Mouse (Mus musculus) kidney, adult 2 months (tissue): ENCODE data around the gene Hddc3. TPM values are rescaled to one million over a fixed set of nuclear protein-coding genes. Genes with fewer than 3 reads are reported as not detected.

Experiments
- DNase-seq: peaks from one replicate; pipeline ENCODE4 v3.0.0; 2021
- H3K27ac ChIP-seq: fragments of 200-500 bp; 2 replicates; pipeline ENCODE4 v1.5.1; 2012; ENCODE audit warnings: low read depth, low read length, control low read depth, inconsistent platforms; ENCODE audit not compliant: insufficient read depth
- H3K27me3 ChIP-seq: fragments of 200-500 bp; replicated peaks from 2 replicates; pipeline ENCODE4 v1.6.1; 2012; ENCODE audit warnings: mild to moderate bottlenecking, moderate library complexity, low read length, inconsistent platforms; ENCODE audit not compliant: control insufficient read depth, insufficient read depth
- H3K36me3 ChIP-seq: fragments of 200-500 bp; 2 replicates; pipeline ENCODE4 v1.6.1; 2012; ENCODE audit warnings: mild to moderate bottlenecking, moderate library complexity, low read length, inconsistent platforms; ENCODE audit not compliant: control insufficient read depth, insufficient read depth
- H3K4me1 ChIP-seq: fragments of 200-500 bp; 2 replicates; pipeline ENCODE4 v1.6.1; 2011; ENCODE audit warnings: low read length; ENCODE audit not compliant: control insufficient read depth, insufficient read depth
- H3K4me3 ChIP-seq: fragments of 200-500 bp; 2 replicates; pipeline ENCODE4 v1.5.1; 2011; ENCODE audit warnings: mild to moderate bottlenecking, low read depth, low read length, control low read depth; ENCODE audit not compliant: insufficient read depth
- CTCF ChIP-seq: fragments of 200-500 bp; conservative IDR thresholded peaks from 2 replicates; pipeline ENCODE4 v1.5.1; 2011; ENCODE audit warnings: low read depth, mild to moderate bottlenecking, control low read depth, low read length, moderate library complexity, mixed read lengths; ENCODE audit not compliant: insufficient read depth, insufficient read length
- POLR2A ChIP-seq: fragments of 200-500 bp; IDR thresholded peaks from one replicate; pipeline ENCODE4 v1.6.1; 2011; ENCODE audit warnings: low read depth, low read length, control low read depth
- WGBS: fragments of 180-500 bp; shearing (Covaris S2); methylation state at CpG from one replicate; pipeline ENCODE4 v1.1.7; 2018; 5-methylcytosine and 5-hydroxymethylcytosine counted together
- polyA plus RNA-seq: library from polyadenylated mRNA; depleted of rRNA; stranded (reverse); fragments of >200 nt; gene quantifications from 2 replicates; pipeline ENCODE4 v1.2.3, GENCODE M21; 2012; rRNA removed

The Hddc3 gene
- polyA plus RNA-seq, 1 experiment = 86.4 TPM

- H3K4me3 ChIP-seq = no peak overlapping the region
- WGBS = 96% methylated on average over 9 of the region's 9 CpGs
- peaks cover 20% of the 10 kb centered on the region for H3K4me1 ChIP-seq
- no peak for DNase-seq
- no peaks in the 10 kb centered on the region for H3K27me3 ChIP-seq
- no peak overlapping the region for H3K27ac ChIP-seq
- TF ChIP-seq CTCF = no peak
- no peak for TF ChIP-seq POLR2A
- H3K36me3 ChIP-seq = peaks cover 12% of the 10 kb centered on the region
These were observed 55.1 kb downstream of the Hddc3 start for GRCm38 (mm10) chr7:80397986-80398385.

GRCm38 (mm10) chr7:80398654-80399444 lies 55.9 kb downstream of the Hddc3 start:
- TF ChIP-seq CTCF (0 out of 2 replicates have a peak, but pooled peaks have one; percentile 5), POLR2A (no peak)
- 68% methylated on average over 9 of the region's 9 CpGs for WGBS
- H3K27ac ChIP-seq = no peak overlapping the region
- no peak overlapping the region for H3K4me3 ChIP-seq
- H3K4me1 ChIP-seq = peaks cover 20% of the 10 kb centered on the region
- no peaks in the 10 kb centered on the region for H3K27me3 ChIP-seq
- no peak for DNase-seq
- peaks cover 9% of the 10 kb centered on the region for H3K36me3 ChIP-seq

GRCm38 (mm10) chr7:80400099-80400498 lies 57.2 kb downstream of the Hddc3 start:
- TF ChIP-seq CTCF = peak; percentile 33; the same call in 1 of the 2 replicates
- TF ChIP-seq POLR2A = no peak
- H3K27ac ChIP-seq = peak overlapping the region; percentile 85
- H3K27me3 ChIP-seq = no peaks in the 10 kb centered on the region
- WGBS = 26% methylated on average over 5 of the region's 5 CpGs
- peaks cover 20% of the 10 kb centered on the region for H3K4me1 ChIP-seq
- DNase-seq = peak; percentile 92
- H3K4me3 ChIP-seq = peak overlapping the region; percentile 16; the same call in 1 of the 2 replicates
- H3K36me3 ChIP-seq = peaks cover 9% of the 10 kb centered on the region

Other genes starting within 250 kb of the Hddc3 start
- 651 and 688 TPM in 2 replicates for gene Idh2, start 227.7 kb upstream of the Hddc3 start, polyA plus RNA-seq
- 24.4 and 26.3 TPM in 2 replicates for gene Sema4b, start 156.3 kb upstream of the Hddc3 start, polyA plus RNA-seq
- 333 and 344 TPM in 2 replicates for gene Cib1, start 110.3 kb upstream of the Hddc3 start, polyA plus RNA-seq
- 2.4 and 2.6 TPM in 2 replicates for gene Gdpgp1, start 110.2 kb upstream of the Hddc3 start, polyA plus RNA-seq
- gene Ttll13, start 96.7 kb upstream of the Hddc3 start, polyA plus RNA-seq = 1.4 and 1.7 TPM in 2 replicates
- gene Ngrn, start 81.9 kb upstream of the Hddc3 start, polyA plus RNA-seq = 21.6 TPM in 2 replicates
- gene Vps33b, start 73.5 kb upstream of the Hddc3 start, polyA plus RNA-seq = 8.8 and 10.1 TPM in 2 replicates
- gene Prc1, start 48.7 kb upstream of the Hddc3 start, polyA plus RNA-seq = 1.6 and 1.7 TPM in 2 replicates
- gene Rccd1, start 18.6 kb upstream of the Hddc3 start, polyA plus RNA-seq = 3.7 and 5.3 TPM in 2 replicates
- 53.3 and 81.0 TPM in 2 replicates for gene Unc45a, start 2.1 kb upstream of the Hddc3 start, polyA plus RNA-seq
- 40.4 and 49.9 TPM in 2 replicates for gene Man2a2, start 28.3 kb downstream of the Hddc3 start, polyA plus RNA-seq
- 10.0 and 10.8 TPM in 2 replicates for gene Fes, start 44.8 kb downstream of the Hddc3 start, polyA plus RNA-seq
- 145 and 172 TPM in 2 replicates for gene Furin, start 62.3 kb downstream of the Hddc3 start, polyA plus RNA-seq
- 0.53 and 0.58 TPM in 2 replicates for gene Blm, start 192.0 kb downstream of the Hddc3 start, polyA plus RNA-seq